Mouse (Mus musculus): Measurements from ENCODE around the gene Ciao1.

GRCm38 (mm10) chr2:127251457-127251856 is 3.8 kb upstream of the Ciao1 start:
- TF ChIP-seq CTCF (IDR thresholded peaks at IDR 0.05; ENCODE audit: low read depth) (no peak), EP300 (IDR thresholded peaks at IDR 0.05; ENCODE audit: low read depth) (no peak)
